8 mouse cellular contexts compared by ENCODE assay signal in genomic region chr5:30104841-30105667, GRCm38 (mm10). TPM values are rescaled to one million over a fixed set of nuclear protein-coding genes. Genes with fewer than 3 reads are reported as not detected.
DNase-seq lines count a peak whose midpoint lies in the region; ATAC-seq and TF ChIP-seq lines count a peak whose summit lies in the region.

Gene Garem2 (plus strand): TSS chr5:30105161.

- TF ChIP-seq POLR2A in cerebellum, adult 2 months (IDR thresholded peaks at IDR 0.05; ENCODE audit: borderline replicate concordance, insufficient read depth, low read length) = no peak
- TF ChIP-seq POLR2A in olfactory bulb, adult 2 months (IDR thresholded peaks at IDR 0.05; ENCODE audit: insufficient read depth, low read depth, low read length) = no peak

- no peak for TF ChIP-seq EP300 in liver, embryonic 14.5 days (IDR thresholded peaks at IDR 0.05; ENCODE audit: low read depth)

- peaks cover 7% of the 10 kb centered on the region; the same call in 1 of the 2 replicates for H3K27me3 ChIP-seq in cerebellum, adult 2 months (ENCODE audit: control insufficient read depth, insufficient read depth, low read length)
- H3K27me3 ChIP-seq in hindbrain, embryonic 12.5 days = peaks cover 32% of the 10 kb centered on the region
- peaks cover 60% of the 10 kb centered on the region for H3K27me3 ChIP-seq in liver, embryonic 14.5 days (ENCODE audit: control insufficient read depth, insufficient read depth, low read length)

- peak; percentile 36 for ATAC-seq in hindbrain, embryonic 12.5 days (ENCODE audit: low FRiP score)
- ATAC-seq in liver, embryonic 14.5 days (ENCODE audit: insufficient read depth) = no peak

- 0 out of 2 replicates have a peak, but pooled peaks cover 7% of the 10 kb centered on the region for H3K9me3 ChIP-seq in hindbrain, embryonic 12.5 days (replicated peaks)
- no peaks in the 10 kb centered on the region for H3K9me3 ChIP-seq in liver, embryonic 14.5 days (ENCODE audit: control insufficient read depth, low read length)

- H3K4me3 ChIP-seq in cerebellum, adult 2 months (replicated peaks; ENCODE audit: insufficient read depth, low read depth, low read length) = peak within 1 kb of the TSS; percentile 50
- H3K4me3 ChIP-seq in hindbrain, embryonic 12.5 days = peak within 1 kb of the TSS; percentile 76
- peak within 1 kb of the TSS in 1 of 2 experiments; percentile 32; a peak in 2 of 4 replicates for H3K4me3 ChIP-seq in liver, embryonic 14.5 days (ENCODE audit: insufficient read depth in 1 of 2, low read depth in 2 of 2, low read length in 2 of 2)
- H3K4me3 ChIP-seq in olfactory bulb, adult 2 months (ENCODE audit: insufficient read depth, low read depth, low read length) = peak within 1 kb of the TSS; percentile 47

- no peak for DNase-seq in cerebellum, adult 2 months
- DNase-seq in cerebellum, adult 11-12 months = no peak
- DNase-seq in right cerebral cortex, postnatal 4 days = peak; percentile 55
- DNase-seq in right cerebral cortex, postnatal 25 days = no peak
- DNase-seq in liver, embryonic 14.5 days (ENCODE audit: low read depth in 3 of 3, low spot score in 3 of 3) = no peak
- DNase-seq in adipocyte (ENCODE audit: low spot score) = no peak

- H3K4me2 ChIP-seq in hindbrain, embryonic 12.5 days (replicated peaks) = peak within 1 kb of the TSS; percentile 78
- peak within 1 kb of the TSS; percentile 47 for H3K4me2 ChIP-seq in liver, embryonic 14.5 days (ENCODE audit: low read depth)

- no peaks in the 10 kb centered on the region for H3K36me3 ChIP-seq in hindbrain, embryonic 12.5 days
- H3K36me3 ChIP-seq in liver, embryonic 14.5 days (replicated peaks; ENCODE audit: control insufficient read depth, insufficient read depth, low read depth) = no peaks in the 10 kb centered on the region

- TF ChIP-seq CTCF in cerebellum, adult 2 months (IDR thresholded peaks at IDR 0.05; ENCODE audit: borderline replicate concordance, insufficient read depth, low read depth, low read length) = no peak
- TF ChIP-seq CTCF in liver, embryonic 14.5 days (IDR thresholded peaks at IDR 0.05; ENCODE audit: low read depth) = no peak
- TF ChIP-seq CTCF in olfactory bulb, adult 2 months (IDR thresholded peaks at IDR 0.05; ENCODE audit: insufficient read depth, low read depth, low read length) = no peak

- H3K4me1 ChIP-seq in cerebellum, adult 2 months (ENCODE audit: control insufficient read depth, insufficient read depth, low read length) = no peaks in the 10 kb centered on the region
- H3K4me1 ChIP-seq in hindbrain, embryonic 12.5 days = peaks cover 48% of the 10 kb centered on the region
- no peaks in the 10 kb centered on the region for H3K4me1 ChIP-seq in liver, embryonic 14.5 days (replicated peaks; ENCODE audit: control insufficient read depth in 2 of 2, insufficient read depth in 2 of 2, low read length in 1 of 2)
- H3K4me1 ChIP-seq in olfactory bulb, adult 2 months (ENCODE audit: control insufficient read depth, insufficient read depth, low read length) = peaks cover 24% of the 10 kb centered on the region

- under 1% methylated on average over 65 of the region's 65 CpGs for WGBS in cerebellum, adult 2 months
- 1% methylated on average over 57 of the region's 65 CpGs for WGBS in hindbrain, embryonic 12.5 days
- WGBS in liver, embryonic 14.5 days (ENCODE audit: insufficient replicate concordance) = 2% methylated on average over 65 of the region's 65 CpGs
- under 1% methylated on average over 65 of the region's 65 CpGs for WGBS in olfactory bulb, adult 2 months

- H3K9ac ChIP-seq in hindbrain, embryonic 12.5 days = peak within 1 kb of the TSS; percentile 84
- no peak within 1 kb of the TSS for H3K9ac ChIP-seq in liver, embryonic 14.5 days (replicated peaks)

- H3K27ac ChIP-seq in cerebellum, adult 2 months (ENCODE audit: insufficient read depth, low read length) = peak within 1 kb of the TSS; percentile 1; the same call in 1 of the 2 replicates
- peak within 1 kb of the TSS; percentile 88 for H3K27ac ChIP-seq in hindbrain, embryonic 12.5 days
- no peak within 1 kb of the TSS for H3K27ac ChIP-seq in liver, embryonic 14.5 days
- no peak within 1 kb of the TSS for H3K27ac ChIP-seq in olfactory bulb, adult 2 months (ENCODE audit: insufficient read depth, low read depth, low read length)

RNA-seq across cellular contexts. Expression of gene Garem2, which starts in this region (rescaled TPM):
- polyA plus RNA-seq in cerebellum, adult 2 months (2012; rRNA removed) = 23.7 and 25.6 TPM in 2 replicates
- 30.3 and 31.7 TPM in 2 replicates for polyA plus RNA-seq in hindbrain, embryonic 12.5 days (2016; fragmentation: Nextera tagmentation; extraction: Ambion mirVana)
- polyA plus RNA-seq in liver, embryonic 14.5 days (2012; rRNA removed) = 0.03 and 0.04 TPM in 2 replicates
- 0.05 TPM in 1 of 2 replicates, not detected in the other for polyA plus RNA-seq in liver, embryonic 14.5 days (2014; fragmentation: Nextera tagmentation; extraction: Ambion mirVana)
- polyA plus RNA-seq in olfactory bulb, adult 2 months (2012; ENCODE audit: insufficient read depth, insufficient read length, low replicate concordance, missing spikeins) = not detected in 2 replicates

Comparison
In these comparisons a context has a peak if more than half of its experiments do, and no peak if none do; other contexts are left out.
1. H3K27ac ChIP-seq: peak in cerebellum, adult 2 months (single experiment) and hindbrain, embryonic 12.5 days (single experiment); none in liver, embryonic 14.5 days (single experiment) and olfactory bulb, adult 2 months (single experiment).